Mouse (Mus musculus) Patski (cell line): ENCODE measurements at regions not wholly inside any gene's neighbourhood (a gene's known extent, or its start where the extent isn't known, plus 50 kb on each side); places are given as distances from the start of the nearest gene placed in this dataset.

Experiments
- ATAC-seq: fragments of 100-300 bp; one replicate; pipeline ENCODE4 v1.8.0; 2021
- CTCF ChIA-PET: fragments of 350-600 bp; sonication (Branson Sonifier 250); formaldehyde crosslinking; loops from one replicate; lab custom pipeline; 2022; ENCODE audit warnings: inconsistent platforms; lab: Charles Lee
- POLR2A ChIA-PET: fragments of 350-600 bp; sonication (Branson Sonifier 250); formaldehyde crosslinking; loops from one replicate; lab custom pipeline; 2022; ENCODE audit warnings: antibody characterized with exemption, inconsistent platforms; lab: Charles Lee
- DNase-seq: peaks from one replicate; pipeline ENCODE4 v3.0.0-alpha.2; 2011; ENCODE audit warnings: low read depth, low spot score
- H3K27me3 ChIP-seq: fragments of 371-371 bp; one replicate; pipeline ENCODE4 v1.5.1; 2021
- CTCF ChIP-seq: fragments of 100-300 bp; IDR thresholded peaks from one replicate; pipeline ENCODE4 v1.5.1; 2021
- in situ Hi-C: fragments of 300-500 bp; cut with MboI; formaldehyde crosslinking; loops from 3 replicates; pipeline ENCODE4 v1.11.1; 2018; ENCODE audit warnings: low pct_unique_long_range_greater_than_20kb, mixed read lengths

DNA sequence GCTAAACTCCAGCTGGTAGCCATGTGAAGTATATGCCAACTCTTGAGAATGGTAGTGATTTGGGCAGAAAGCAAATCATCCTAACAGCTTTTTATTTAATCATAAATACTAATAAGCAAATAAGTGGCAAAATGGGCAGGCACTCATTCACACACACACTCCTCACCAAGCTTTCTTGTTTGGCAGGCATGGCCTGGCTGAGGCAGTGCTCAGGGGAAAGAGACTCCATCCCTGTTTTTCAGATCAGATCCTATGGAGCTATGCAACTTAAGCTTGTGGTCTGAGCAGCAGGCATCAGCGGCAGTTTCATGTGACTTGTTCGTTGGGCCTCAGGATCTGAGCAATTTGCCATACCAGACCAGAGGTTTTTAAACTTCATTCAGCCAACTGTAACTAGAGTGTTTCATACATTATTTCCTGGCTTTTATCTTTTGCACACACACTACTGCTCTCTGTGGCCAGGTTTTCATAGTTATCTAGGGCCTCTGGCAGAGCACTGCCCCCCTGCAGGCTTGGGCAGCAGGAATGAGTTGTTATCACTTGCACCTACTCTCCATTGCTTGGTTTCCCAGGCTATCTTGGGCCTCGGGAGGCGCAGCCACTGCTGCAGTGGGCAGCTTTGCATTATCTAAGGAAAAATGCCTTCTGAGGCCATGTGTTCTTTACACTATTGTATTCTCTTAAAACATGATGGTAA is 56.3 kb upstream of the AC192777.2 start:
- ATAC-seq, result no peak
- POLR2A ChIA-PET, result no interaction called here
- CTCF ChIA-PET, result no interaction called here
- in situ Hi-C loops, result loop anchor here (25.0 kb wide), 1 partner anchor 702 kb away; no protein-coding TSS in a partner anchor
- H3K27me3 ChIP-seq, result no peaks in the 10 kb centered on the region
- no peak for DNase-seq
- no peak for TF ChIP-seq CTCF
